Mouse (Mus musculus): ENCODE data around the gene Gm10408. TPM values are rescaled to one million over a fixed set of nuclear protein-coding genes. Genes with fewer than 3 reads are reported as not detected.

Gm10408 gene
- not detected in 2 replicates for polyA plus RNA-seq (2012; rRNA removed)

GRCm38 (mm10) chr14:3449079-3449478 lies at the start of gene Gm10408:
Gene Gm10408, plus strand, starts transcription at chr14:3449379.

GRCm38 (mm10) chr14:3412314-3412713 lies 36.9 kb upstream of the Gm10408 start, which contains the start of gene Gm10409:
Gene Gm10409, plus strand, starts transcription at chr14:3412614.

GRCm38 (mm10) chr14:3427803-3428202 lies 21.4 kb upstream of the Gm10408 start, which contains the start of gene Gm3005:
Gene Gm3005, plus strand, starts transcription at chr14:3428103.

Other genes with a start within 250 kb of the Gm10408 start
- 0.05 TPM in 1 of 2 replicates, not detected in the other for gene D830030K20Rik, start 240.9 kb upstream of the Gm10408 start, polyA plus RNA-seq (2012; rRNA removed)
- not detected in 2 replicates for gene Gm2956, start 116.8 kb upstream of the Gm10408 start, polyA plus RNA-seq (2012; rRNA removed)
- not detected in 2 replicates for gene Gm10413, start 54.3 kb upstream of the Gm10408 start, polyA plus RNA-seq (2012; rRNA removed)
- not detected in 2 replicates for gene Gm10409, start 36.8 kb upstream of the Gm10408 start, polyA plus RNA-seq (2012; rRNA removed)
- 0.10 TPM in 1 of 2 replicates, not detected in the other for gene Gm3005, start 21.3 kb upstream of the Gm10408 start, polyA plus RNA-seq (2012; rRNA removed)
- not detected in 2 replicates for gene Gm3012, start 185.1 kb downstream of the Gm10408 start, polyA plus RNA-seq (2012; rRNA removed)
- not detected in 2 replicates for gene Gm3020, start 202.7 kb downstream of the Gm10408 start, polyA plus RNA-seq (2012; rRNA removed)
- gene Gm3043, start 239.4 kb downstream of the Gm10408 start, polyA plus RNA-seq (2012; rRNA removed), result not detected in 2 replicates

All from stomach, adult 2 months (tissue).